Mouse (Mus musculus) left cerebral cortex, adult 2 months (tissue): ENCODE data around the gene Rere. TPM values are rescaled to one million over a fixed set of nuclear protein-coding genes. Genes with fewer than 3 reads are reported as not detected.

ENCODE experiments used
- DNase-seq, 2 experiments: peaks; one replicate each; pipeline ENCODE4 v3.0.0; 2021 to 2022; ENCODE audit warnings: low spot score in 2 of 2, mixed read lengths in 1 of 2; ENCODE audit errors: extremely low spot score in 1 of 2
- H3K27ac ChIP-seq: fragments of 200-600 bp; 2 replicates; pipeline ENCODE4 v1.8.1; 2022
- H3K4me3 ChIP-seq: fragments of 200-600 bp; 2 replicates; pipeline ENCODE4 v1.8.1; 2022
- CTCF ChIP-seq: fragments of 200-600 bp; IDR thresholded peaks from 2 replicates; pipeline ENCODE4 v1.8.1; 2022; ENCODE audit warnings: antibody characterized with exemption, mild to moderate bottlenecking, moderate library complexity
- intact Hi-C: fragments of 180-260 bp; cut with DNase I; formaldehyde crosslinking; loops from one replicate; pipeline ENCODE4 v1.15.1; 2025
- total RNA-seq, 2 experiments: library from RNA; stranded (reverse); gene quantifications; 2 replicates each; pipeline ENCODE4 v1.2.3; 2021

Gene Rere
- total RNA-seq, 2 experiments from 2014 or later, result 113 to 125 TPM

DNA sequence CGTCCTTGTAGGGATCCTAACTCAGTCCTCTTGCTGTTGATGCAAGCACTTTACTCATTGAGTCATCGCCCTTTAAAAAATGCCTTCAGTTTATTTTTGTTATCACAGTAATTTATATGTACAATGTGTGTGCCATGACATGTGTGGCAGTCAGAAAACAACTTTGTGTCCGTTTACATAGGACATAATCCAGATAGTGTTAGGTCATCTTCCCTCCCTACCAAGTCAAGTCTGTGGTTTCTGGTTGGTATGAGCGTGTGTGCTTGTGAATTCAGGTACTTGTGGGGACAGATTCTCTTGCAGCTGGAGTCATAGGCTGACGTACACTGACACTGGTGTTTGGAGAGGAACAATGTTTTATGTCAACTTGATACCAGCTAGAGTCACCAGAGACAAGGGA lies 74.4 kb downstream of the Rere start:
- DNase-seq, result no peak
- TF ChIP-seq CTCF, result no peak
- Histone ChIP-seq H3K27ac (no peak overlapping the region), H3K4me3 (no peak overlapping the region)
- intact Hi-C loops, result no loop called here

DNA sequence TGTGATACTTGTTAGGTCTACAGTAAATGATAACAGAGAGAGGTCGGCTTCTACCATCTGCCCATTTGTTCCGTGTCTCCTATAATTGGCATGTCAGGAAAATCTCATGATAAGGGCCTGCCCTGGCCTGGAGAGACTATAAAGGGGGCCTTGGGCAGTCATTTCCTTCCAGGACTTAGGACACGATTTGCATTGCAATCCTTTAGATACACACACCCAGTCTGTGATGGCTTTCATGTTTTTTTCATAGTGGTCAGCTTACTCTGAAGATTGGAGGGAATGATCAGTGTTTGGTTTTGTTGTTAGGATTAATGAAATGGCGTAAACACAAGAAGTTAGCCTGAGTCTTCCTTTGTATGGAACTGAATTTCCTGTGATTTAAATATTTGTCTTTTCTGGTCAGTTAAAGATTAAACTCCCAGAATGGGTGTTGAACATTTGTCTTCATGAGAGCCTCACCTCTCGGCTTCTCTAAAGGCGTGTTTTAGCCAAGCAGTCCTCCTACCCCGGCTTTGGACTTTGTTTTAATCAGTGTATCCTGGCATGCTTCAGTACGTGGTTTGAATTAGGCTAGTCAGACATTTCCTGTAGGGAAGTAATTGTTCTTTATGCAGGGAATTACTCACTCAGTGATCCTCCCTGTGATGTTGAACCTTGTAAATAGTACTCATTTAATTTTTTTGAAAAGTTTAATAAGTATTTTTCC lies 80.7 kb downstream of the Rere start:
- Histone ChIP-seq H3K27ac (no peak overlapping the region), H3K4me3 (no peak overlapping the region)
- DNase-seq, result no peak
- intact Hi-C loops, result no loop called here
- no peak for TF ChIP-seq CTCF

DNA sequence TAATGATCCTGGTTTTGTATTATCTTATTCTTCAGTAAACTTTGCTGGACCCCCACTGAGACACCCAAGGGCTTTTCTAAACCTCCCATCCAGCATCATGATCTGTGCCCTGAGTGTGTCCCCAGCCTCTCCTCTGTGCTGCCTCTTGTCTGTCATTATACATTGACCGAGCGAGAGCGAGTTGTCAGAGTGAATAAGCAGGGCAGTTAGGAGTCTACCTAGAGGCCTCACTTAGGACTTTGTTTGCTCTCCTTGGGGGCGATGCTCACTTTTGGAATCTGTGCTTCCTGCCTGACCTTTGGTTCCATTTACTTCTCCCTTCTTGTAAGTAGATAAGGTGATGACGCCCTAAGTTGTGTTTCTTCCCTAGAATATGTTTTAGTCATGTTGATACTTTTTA lies 81.4 kb downstream of the Rere start:
- intact Hi-C loops, result no loop called here
- TF ChIP-seq CTCF, result no peak
- no peak overlapping the region for H3K27ac ChIP-seq
- DNase-seq, result no peak
- H3K4me3 ChIP-seq, result no peak overlapping the region

DNA sequence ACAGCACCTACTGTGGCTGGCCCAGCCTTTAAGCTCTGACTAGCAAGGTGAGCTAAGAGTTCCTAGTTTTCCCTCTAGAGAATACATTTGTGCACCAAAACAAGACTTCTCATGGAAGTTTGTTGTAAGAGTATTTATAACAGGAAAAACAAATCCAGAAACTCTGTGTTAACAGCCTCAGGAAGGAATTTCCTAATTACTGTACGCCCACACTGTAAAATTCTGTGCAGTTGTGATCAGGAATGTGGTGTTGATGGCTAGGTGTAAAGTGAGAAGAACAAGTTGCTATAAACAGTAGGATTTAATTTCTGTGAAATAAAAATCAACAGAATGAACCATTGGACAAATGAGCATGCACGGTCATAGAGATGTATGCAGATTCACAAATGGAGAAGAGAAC lies 83.3 kb downstream of the Rere start:
- no peak for TF ChIP-seq CTCF
- Histone ChIP-seq H3K27ac (no peak overlapping the region), H3K4me3 (no peak overlapping the region)
- intact Hi-C loops, result loop anchor here (5.0 kb wide), 1 partner anchor 103 kb away; no protein-coding TSS in a partner anchor
- no peak for DNase-seq

DNA sequence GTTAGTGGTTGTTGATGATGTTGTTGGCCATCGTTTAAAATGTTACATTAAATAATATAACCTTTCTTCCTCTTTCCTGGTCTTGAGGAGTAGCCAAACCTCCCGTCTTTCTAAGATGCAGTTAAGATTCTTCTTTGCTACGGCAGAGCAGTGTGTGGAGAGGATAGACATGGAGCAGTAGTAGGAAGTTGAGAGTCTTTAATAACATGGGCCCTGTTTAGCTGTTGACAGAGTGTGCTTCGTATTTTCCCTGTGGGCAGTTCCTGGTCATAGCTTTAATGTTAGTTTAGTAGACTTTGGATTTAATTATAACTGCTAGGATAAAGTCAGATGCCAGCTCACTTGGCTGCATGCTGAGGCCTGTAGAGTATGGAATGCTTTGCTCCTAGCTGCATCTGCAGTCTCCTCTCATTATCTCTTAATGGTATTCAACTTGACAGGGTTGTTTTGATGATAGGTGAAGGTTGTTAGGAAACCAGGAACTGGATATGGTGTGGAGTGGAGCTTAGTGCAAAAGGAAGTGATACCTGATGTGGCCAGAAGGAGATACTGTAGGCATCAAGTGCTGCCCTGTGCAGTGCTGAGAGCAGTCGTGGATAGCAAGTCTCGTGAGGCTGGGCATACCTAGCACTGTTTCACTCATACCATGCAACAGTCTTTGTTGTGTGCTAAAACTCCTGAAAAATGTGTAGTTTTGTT lies 85.2 kb downstream of the Rere start:
- H3K4me3 ChIP-seq, result no peak overlapping the region
- H3K27ac ChIP-seq, result no peak overlapping the region
- TF ChIP-seq CTCF, result no peak; the same call in 1 of the 2 replicates
- intact Hi-C loops, result loop anchor here (5.0 kb wide), 1 partner anchor 101 kb away; no protein-coding TSS in a partner anchor
- DNase-seq, result no peak

DNA sequence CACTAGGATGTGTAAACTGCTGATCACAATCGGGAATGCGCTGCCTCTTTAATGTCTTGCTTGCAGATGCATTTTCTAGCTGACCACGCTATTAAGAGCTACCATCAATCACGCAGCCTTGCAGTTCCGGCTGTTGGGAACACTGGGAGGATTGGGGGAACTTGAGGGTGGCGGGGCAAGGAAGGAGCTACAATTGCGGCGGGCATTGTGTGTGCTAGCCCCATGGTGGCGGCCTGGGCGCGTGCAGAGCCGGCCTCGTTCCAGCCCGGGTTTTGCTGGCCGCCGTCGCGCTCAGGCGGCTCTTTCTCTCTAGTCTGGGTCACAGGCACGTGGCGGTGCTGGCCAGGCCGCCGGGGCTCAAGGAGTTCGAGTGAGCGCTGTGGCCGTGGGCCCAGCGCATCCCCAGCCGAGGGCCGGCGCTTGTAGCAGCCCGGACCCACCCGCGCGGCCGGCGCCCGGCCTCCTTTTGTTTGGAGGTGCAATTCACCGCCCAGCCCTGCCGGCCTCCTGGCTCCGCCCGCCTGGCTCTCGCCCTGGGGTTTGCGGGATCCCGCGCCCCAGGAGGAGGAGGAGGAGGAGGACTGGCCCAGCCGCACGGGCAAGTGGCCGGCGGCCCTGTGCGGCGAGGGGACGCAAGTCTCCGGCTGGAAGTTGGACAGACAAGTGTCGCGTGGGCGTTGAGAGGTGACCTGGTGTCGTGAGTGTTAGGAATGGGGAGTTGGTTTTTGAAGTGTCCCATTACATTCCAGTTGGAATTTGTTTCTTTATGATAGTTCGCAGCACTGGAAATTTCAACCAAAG lies 90.3 kb downstream of the Rere start:
- H3K27ac ChIP-seq, result peak overlapping the region; percentile 38; the same call in 1 of the 2 replicates
- intact Hi-C loops, result no loop called here
- peak; percentile 68 to 74 for DNase-seq
- H3K4me3 ChIP-seq, result peak overlapping the region; percentile 64
- no peak for TF ChIP-seq CTCF

DNA sequence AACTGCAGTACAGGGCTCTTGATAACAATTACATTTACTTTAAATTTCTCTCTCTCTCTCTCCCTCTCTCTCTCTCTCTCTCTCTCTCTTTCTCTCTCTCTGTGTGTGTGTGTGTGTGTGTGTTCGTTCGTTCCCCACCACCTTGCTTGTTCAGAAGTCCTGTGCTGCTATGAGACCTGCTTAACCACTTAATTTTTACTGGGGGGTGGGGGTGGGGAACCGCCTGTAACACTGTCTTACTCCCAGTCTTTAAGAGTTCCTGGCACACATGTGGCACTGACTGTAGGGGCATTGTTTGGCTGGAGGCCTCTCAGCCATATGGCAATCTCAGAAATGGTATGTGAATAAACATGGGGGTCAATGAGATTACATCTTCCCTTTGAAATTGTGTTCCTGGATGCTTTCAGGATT lies 91.2 kb downstream of the Rere start:
- DNase-seq, result no peak
- H3K4me3 ChIP-seq, result no peak overlapping the region
- no peak overlapping the region for H3K27ac ChIP-seq
- intact Hi-C loops, result no loop called here
- no peak for TF ChIP-seq CTCF

DNA sequence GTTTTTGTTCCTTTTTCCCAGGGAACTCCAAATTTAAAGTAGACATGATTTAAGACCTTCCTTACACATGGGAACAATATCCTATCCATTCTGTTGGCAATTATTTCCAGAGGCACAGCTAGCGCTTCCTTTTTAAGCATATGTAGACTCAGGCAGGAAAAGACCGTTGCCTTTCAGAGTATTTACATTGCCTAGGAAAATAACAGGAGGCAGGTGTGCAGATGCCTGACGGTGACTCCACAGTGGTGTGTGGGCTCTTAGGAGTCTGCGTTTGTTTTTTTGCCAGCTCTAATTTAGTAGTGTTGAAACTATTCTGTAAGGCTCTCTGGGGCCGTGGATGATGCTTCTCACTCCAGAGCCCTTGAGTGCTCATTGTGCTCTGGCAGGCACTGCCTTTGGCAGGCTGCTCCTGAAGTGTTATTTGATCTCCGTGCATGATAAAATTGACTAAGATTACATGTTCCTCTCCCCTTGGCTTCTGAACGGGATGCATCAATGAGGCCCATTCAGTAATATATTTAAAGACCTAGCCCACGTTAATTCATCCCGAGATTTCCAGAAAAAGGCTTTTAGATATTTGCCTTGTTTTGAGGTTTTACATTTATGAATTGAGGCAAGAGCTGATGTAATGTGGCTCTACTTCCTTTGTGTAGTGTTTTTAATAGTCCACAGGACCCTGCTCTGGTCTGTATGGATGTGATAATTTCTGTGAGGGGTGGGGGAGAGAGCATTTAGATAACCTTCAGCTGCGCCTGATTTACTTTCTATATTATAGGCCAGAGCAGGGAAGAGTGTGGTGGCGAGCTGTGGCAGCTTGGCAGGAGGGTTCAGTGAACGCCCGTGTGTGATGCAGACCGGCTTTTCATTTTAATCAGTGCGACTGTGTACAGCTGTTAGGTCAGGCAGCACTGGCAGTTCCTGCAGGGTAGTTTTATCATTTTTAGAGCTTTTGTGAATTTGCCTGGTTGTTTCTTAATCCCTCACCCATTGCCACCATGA lies 92.0 kb downstream of the Rere start:
- intact Hi-C loops, result no loop called here
- H3K4me3 ChIP-seq, result no peak overlapping the region

DNA sequence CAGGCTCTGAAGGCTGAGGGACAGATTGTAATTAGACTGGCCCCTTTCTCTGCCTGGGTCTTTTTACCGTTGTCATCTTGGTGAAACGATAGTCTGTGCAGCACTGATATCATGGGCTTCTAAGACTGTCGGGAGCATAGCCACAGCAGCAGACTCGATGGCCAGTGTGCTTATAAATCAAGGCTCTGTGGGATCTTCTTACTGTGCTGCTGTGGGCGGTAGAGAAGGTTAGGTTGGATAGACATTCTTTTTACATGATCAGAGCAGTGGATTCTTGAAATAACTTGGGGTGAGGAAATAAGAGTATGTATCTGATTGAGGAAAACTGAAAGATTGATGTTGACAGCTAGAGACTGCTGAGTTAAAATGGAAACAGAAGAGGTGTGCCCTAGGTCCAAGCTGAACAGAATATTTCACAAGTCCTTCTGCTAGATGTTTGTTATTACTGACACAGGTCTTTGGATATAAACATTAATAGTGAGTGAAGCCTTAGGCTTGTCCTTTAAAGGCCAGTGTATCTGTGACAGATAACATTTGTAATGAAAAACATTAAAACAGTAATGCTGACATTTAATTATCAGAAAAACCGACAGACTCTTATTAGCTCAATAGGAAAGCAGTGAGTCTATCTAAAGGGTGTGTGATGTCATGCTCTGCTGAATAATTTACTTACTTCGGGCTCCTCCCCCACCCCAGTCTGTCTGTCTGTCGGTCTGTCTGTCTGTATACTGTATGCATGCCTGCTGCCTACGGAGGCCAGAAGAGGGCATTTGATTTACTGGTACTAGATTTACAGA lies 93.4 kb downstream of the Rere start:
- no peak overlapping the region for H3K27ac ChIP-seq
- no peak overlapping the region for H3K4me3 ChIP-seq
- TF ChIP-seq CTCF, result no peak
- DNase-seq, result no peak
- intact Hi-C loops, result no loop called here

More for the DNA sequence above, 92.0 kb downstream of the Rere start:
- no peak for TF ChIP-seq CTCF
- H3K27ac ChIP-seq, result no peak overlapping the region; the same call in 1 of the 2 replicates
- no peak for DNase-seq

DNA sequence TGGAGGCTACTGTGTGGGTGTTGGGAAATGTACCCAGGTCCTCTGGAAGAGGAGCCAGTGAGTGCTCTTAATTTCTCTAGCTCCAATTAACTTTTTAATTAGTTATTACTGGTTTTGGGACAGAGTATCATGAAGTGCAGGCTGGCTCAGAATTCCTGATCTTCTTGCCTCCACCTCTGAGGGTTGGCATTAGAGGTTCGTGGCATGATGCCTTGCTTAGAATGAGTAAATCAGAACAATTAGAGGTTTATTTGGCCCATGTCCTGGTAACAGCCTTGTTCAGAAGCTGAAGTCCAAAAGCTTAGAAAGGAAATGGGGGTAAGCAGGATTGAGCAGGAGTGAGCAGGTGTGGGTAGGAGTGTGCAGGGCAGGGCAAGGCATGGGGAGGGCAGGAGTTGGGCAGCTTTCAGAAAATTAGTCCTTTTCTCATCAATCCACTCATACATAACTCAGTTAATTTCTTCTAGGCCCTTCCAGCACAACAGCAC lies 94.0 kb downstream of the Rere start:
- TF ChIP-seq CTCF, result no peak
- DNase-seq, result no peak
- intact Hi-C loops, result no loop called here
- Histone ChIP-seq H3K4me3 (no peak overlapping the region), H3K27ac (no peak overlapping the region)
